Mouse (Mus musculus): ENCODE measurements around the gene Ctsd. TPM values are rescaled to one million over a fixed set of nuclear protein-coding genes. Genes with fewer than 3 reads are reported as not detected.

The Ctsd gene
- total and polyA plus RNA-seq, 2 experiments from 2014 or later, result 484 to 1,105 TPM

DNA sequence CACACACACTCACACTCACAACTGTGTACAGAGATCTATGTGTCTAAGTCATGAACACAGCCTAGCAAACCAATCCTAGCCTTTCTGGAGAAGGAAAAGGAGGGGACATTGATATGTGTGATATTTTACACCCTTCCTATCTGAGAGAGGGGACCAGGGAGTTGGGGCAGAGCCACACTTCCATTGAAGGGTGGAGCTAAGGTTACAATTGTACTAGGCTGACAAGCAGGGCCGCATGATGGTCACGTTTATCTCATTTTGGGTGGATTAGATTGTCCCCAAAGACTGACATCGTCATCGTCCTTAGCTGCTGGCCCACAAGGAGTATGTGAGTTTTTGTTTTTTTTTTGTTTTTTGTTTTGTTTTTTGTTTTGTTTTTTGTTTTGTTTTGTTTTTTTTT lies 56.6 kb downstream of the Ctsd start:
- Histone ChIP-seq H3K4me1 (ENCODE audit: control insufficient read depth, insufficient read depth) (peaks cover 20% of the 10 kb centered on the region), H3K9ac (replicated peaks; ENCODE audit: low read depth, low read length) (no peak overlapping the region), H3K36me3 (replicated peaks; ENCODE audit: control insufficient read depth, insufficient read depth, low read length) (no peaks in the 10 kb centered on the region), H3K27ac (ENCODE audit: low read depth) (peak overlapping the region; percentile 87), H3K9me3 (replicated peaks; ENCODE audit: control insufficient read depth, low read length) (no peaks in the 10 kb centered on the region), H3K4me2 (ENCODE audit: low read depth, low read length) (no peak overlapping the region), H3K4me3 (ENCODE audit: low read depth, low read length) (no peak overlapping the region), H3K27me3 (ENCODE audit: control insufficient read depth, insufficient read depth, low read length) (no peaks in the 10 kb centered on the region)
- ATAC-seq (ENCODE audit: insufficient read depth, low read depth), result no peak
- TF ChIP-seq CTCF (IDR thresholded peaks at IDR 0.05; ENCODE audit: low read depth) (no peak), EP300 (IDR thresholded peaks at IDR 0.05; ENCODE audit: low read depth) (no peak)
- no peak for DNase-seq (ENCODE audit: low spot score)
- 72% methylated on average over 4 of the region's 4 CpGs for WGBS

DNA sequence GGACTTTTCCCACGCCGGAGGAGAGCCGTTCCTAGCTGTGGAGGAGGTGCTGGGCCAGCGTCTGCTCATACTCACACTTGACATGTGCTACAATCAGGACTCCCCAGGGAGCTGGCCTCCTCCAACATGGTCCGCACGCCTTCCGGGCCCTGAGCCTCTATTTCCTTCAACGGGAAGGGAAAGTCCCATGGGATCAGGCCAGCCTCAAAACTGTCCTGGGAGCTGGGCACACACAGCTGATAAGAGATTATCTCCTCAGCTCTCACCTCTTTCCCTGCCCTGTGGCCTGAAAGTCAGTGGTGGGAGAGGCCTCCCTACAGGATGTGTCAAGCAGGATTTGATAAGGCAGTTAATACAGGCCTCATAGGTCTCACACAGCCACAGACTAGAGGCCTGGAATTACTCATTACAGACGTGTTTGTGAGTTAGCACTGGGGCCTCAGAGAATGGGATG lies 57.5 kb downstream of the Ctsd start:
- Histone ChIP-seq H3K36me3 (replicated peaks; ENCODE audit: control insufficient read depth, insufficient read depth, low read length) (no peaks in the 10 kb centered on the region), H3K27me3 (ENCODE audit: control insufficient read depth, insufficient read depth, low read length) (no peaks in the 10 kb centered on the region), H3K4me2 (ENCODE audit: low read depth, low read length) (no peak overlapping the region), H3K9ac (replicated peaks; ENCODE audit: low read depth, low read length) (no peak overlapping the region), H3K4me1 (ENCODE audit: control insufficient read depth, insufficient read depth) (peaks cover 20% of the 10 kb centered on the region), H3K9me3 (replicated peaks; ENCODE audit: control insufficient read depth, low read length) (no peaks in the 10 kb centered on the region), H3K4me3 (ENCODE audit: low read depth, low read length) (no peak overlapping the region), H3K27ac (ENCODE audit: low read depth) (peak overlapping the region; percentile 87)
- TF ChIP-seq EP300 (IDR thresholded peaks at IDR 0.05; ENCODE audit: low read depth), result peak; percentile 95
- TF ChIP-seq CTCF (IDR thresholded peaks at IDR 0.05; ENCODE audit: low read depth), result no peak
- ATAC-seq (ENCODE audit: insufficient read depth, low read depth) (peak; percentile 88), DNase-seq (ENCODE audit: low spot score) (peak; percentile 92)
- 5% methylated on average over 9 of the region's 9 CpGs for WGBS

GRCm38 (mm10) chr7:142328507-142328906 lies 59.3 kb downstream of the Ctsd start:
- WGBS, result 75% methylated on average over 3 of the region's 3 CpGs
- ATAC-seq (ENCODE audit: insufficient read depth, low read depth) (no peak), DNase-seq (ENCODE audit: low spot score) (no peak)
- H3K4me2 ChIP-seq (ENCODE audit: low read depth, low read length), result no peak overlapping the region
- no peak for TF ChIP-seq EP300 (IDR thresholded peaks at IDR 0.05; ENCODE audit: low read depth)
- TF ChIP-seq CTCF (IDR thresholded peaks at IDR 0.05; ENCODE audit: low read depth), result no peak
- H3K27ac ChIP-seq (ENCODE audit: low read depth), result no peak overlapping the region
- no peaks in the 10 kb centered on the region for H3K36me3 ChIP-seq (replicated peaks; ENCODE audit: control insufficient read depth, insufficient read depth, low read length)
- H3K9ac ChIP-seq (replicated peaks; ENCODE audit: low read depth, low read length), result no peak overlapping the region
- no peaks in the 10 kb centered on the region for H3K27me3 ChIP-seq (ENCODE audit: control insufficient read depth, insufficient read depth, low read length)
- H3K4me3 ChIP-seq (ENCODE audit: low read depth, low read length), result no peak overlapping the region
- H3K9me3 ChIP-seq (replicated peaks; ENCODE audit: control insufficient read depth, low read length), result no peaks in the 10 kb centered on the region
- peaks cover 20% of the 10 kb centered on the region for H3K4me1 ChIP-seq (ENCODE audit: control insufficient read depth, insufficient read depth)

DNA sequence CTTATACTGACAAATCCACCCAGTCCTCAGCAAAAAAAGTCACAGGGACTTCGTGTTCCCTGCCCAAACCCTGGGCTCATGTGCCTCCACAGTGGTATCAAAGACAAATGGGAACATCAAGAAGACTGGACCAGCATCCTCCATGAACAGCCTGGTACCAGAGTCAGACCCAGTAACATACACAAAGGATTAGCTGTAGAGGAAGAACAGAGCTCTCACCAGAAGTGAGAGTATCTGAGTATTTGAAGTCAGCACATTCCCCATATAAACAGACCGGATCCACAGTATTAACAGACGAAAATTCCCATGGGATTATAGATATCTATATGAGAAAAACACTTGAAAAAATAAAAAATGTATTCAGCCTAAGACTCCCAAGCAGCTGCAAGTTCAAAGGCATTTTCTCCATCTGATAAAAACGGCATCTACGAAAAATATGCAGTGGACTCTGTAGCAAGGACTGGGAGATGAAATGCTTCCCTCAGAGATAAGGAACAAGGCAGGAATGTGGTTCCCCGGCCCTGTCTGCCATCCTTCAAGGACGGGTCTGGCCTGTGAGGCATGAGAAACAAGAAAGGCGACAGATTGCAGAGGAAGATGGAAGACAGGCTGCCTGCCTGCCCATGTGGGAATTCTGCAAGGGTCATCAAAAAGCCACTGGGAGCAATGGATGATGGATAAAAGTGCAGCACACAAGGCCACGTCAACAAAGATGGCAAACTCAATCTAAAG lies 61.0 kb downstream of the Ctsd start:
- no peak overlapping the region for H3K27ac ChIP-seq (ENCODE audit: low read depth)
- H3K4me3 ChIP-seq (ENCODE audit: low read depth, low read length), result no peak overlapping the region
- H3K36me3 ChIP-seq (replicated peaks; ENCODE audit: control insufficient read depth, insufficient read depth, low read length), result no peaks in the 10 kb centered on the region
- no peak overlapping the region for H3K9ac ChIP-seq (replicated peaks; ENCODE audit: low read depth, low read length)
- no peak overlapping the region for H3K4me2 ChIP-seq (ENCODE audit: low read depth, low read length)
- no peak for ATAC-seq (ENCODE audit: insufficient read depth, low read depth)
- WGBS, result 39% methylated on average over 9 of the region's 9 CpGs
- H3K4me1 ChIP-seq (ENCODE audit: control insufficient read depth, insufficient read depth), result peaks cover 20% of the 10 kb centered on the region
- no peak for TF ChIP-seq CTCF (IDR thresholded peaks at IDR 0.05; ENCODE audit: low read depth)
- no peak for TF ChIP-seq EP300 (IDR thresholded peaks at IDR 0.05; ENCODE audit: low read depth)
- H3K27me3 ChIP-seq (ENCODE audit: control insufficient read depth, insufficient read depth, low read length), result no peaks in the 10 kb centered on the region
- no peaks in the 10 kb centered on the region for H3K9me3 ChIP-seq (replicated peaks; ENCODE audit: control insufficient read depth, low read length)
- no peak for DNase-seq (ENCODE audit: low spot score)

Other genes with a start within 250 kb of the Ctsd start
- not detected in 2 replicates for gene Gm45337, start 243.4 kb downstream of the Ctsd start, total RNA-seq (2014; rRNA removed; ENCODE audit: low replicate concordance)
- gene Gm45337, start 243.4 kb downstream of the Ctsd start, polyA plus RNA-seq (2015; fragmentation: Nextera tagmentation; extraction: Ambion mirVana), result not detected in 2 replicates
- gene Gm29735, start 230.9 kb downstream of the Ctsd start, total RNA-seq (2014; rRNA removed; ENCODE audit: low replicate concordance), result not detected in 2 replicates
- not detected in 2 replicates for gene Gm29735, start 230.9 kb downstream of the Ctsd start, polyA plus RNA-seq (2015; fragmentation: Nextera tagmentation; extraction: Ambion mirVana)
- not detected in 2 replicates for gene Gm4553, start 222.3 kb downstream of the Ctsd start, total RNA-seq (2014; rRNA removed; ENCODE audit: low replicate concordance)
- not detected in 2 replicates for gene Gm4553, start 222.3 kb downstream of the Ctsd start, polyA plus RNA-seq (2015; fragmentation: Nextera tagmentation; extraction: Ambion mirVana)
- not detected in 2 replicates for gene Krtap5-2, start 212.0 kb downstream of the Ctsd start, total RNA-seq (2014; rRNA removed; ENCODE audit: low replicate concordance)
- not detected in 2 replicates for gene Krtap5-2, start 212.0 kb downstream of the Ctsd start, polyA plus RNA-seq (2015; fragmentation: Nextera tagmentation; extraction: Ambion mirVana)
- not detected in 2 replicates for gene Gm10153, start 197.6 kb downstream of the Ctsd start, total RNA-seq (2014; rRNA removed; ENCODE audit: low replicate concordance)
- not detected in 2 replicates for gene Gm10153, start 197.6 kb downstream of the Ctsd start, polyA plus RNA-seq (2015; fragmentation: Nextera tagmentation; extraction: Ambion mirVana)
- not detected in 2 replicates for gene Krtap5-3, start 186.7 kb downstream of the Ctsd start, total RNA-seq (2014; rRNA removed; ENCODE audit: low replicate concordance)
- gene Krtap5-3, start 186.7 kb downstream of the Ctsd start, polyA plus RNA-seq (2015; fragmentation: Nextera tagmentation; extraction: Ambion mirVana), result not detected in 2 replicates
- not detected in 2 replicates for gene Gm7579, start 176.2 kb downstream of the Ctsd start, total RNA-seq (2014; rRNA removed; ENCODE audit: low replicate concordance)
- not detected in 2 replicates for gene Gm7579, start 176.2 kb downstream of the Ctsd start, polyA plus RNA-seq (2015; fragmentation: Nextera tagmentation; extraction: Ambion mirVana)
- not detected in 2 replicates for gene Krtap5-5, start 158.1 kb downstream of the Ctsd start, total RNA-seq (2014; rRNA removed; ENCODE audit: low replicate concordance)
- not detected in 2 replicates for gene Krtap5-5, start 158.1 kb downstream of the Ctsd start, polyA plus RNA-seq (2015; fragmentation: Nextera tagmentation; extraction: Ambion mirVana)
- not detected in 2 replicates for gene Gm40460, start 147.0 kb downstream of the Ctsd start, total RNA-seq (2014; rRNA removed; ENCODE audit: low replicate concordance)
- gene Gm40460, start 147.0 kb downstream of the Ctsd start, polyA plus RNA-seq (2015; fragmentation: Nextera tagmentation; extraction: Ambion mirVana), result not detected in 2 replicates
- gene Gm2431, start 129.7 kb downstream of the Ctsd start, total RNA-seq (2014; rRNA removed; ENCODE audit: low replicate concordance), result not detected in 2 replicates
- not detected in 2 replicates for gene Gm2431, start 129.7 kb downstream of the Ctsd start, polyA plus RNA-seq (2015; fragmentation: Nextera tagmentation; extraction: Ambion mirVana)
- not detected in 2 replicates for gene Gm4559, start 113.7 kb downstream of the Ctsd start, total RNA-seq (2014; rRNA removed; ENCODE audit: low replicate concordance)
- not detected in 2 replicates for gene Gm4559, start 113.7 kb downstream of the Ctsd start, polyA plus RNA-seq (2015; fragmentation: Nextera tagmentation; extraction: Ambion mirVana)
- gene Krtap5-1, start 90.9 kb downstream of the Ctsd start, total RNA-seq (2014; rRNA removed; ENCODE audit: low replicate concordance), result not detected in 2 replicates
- not detected in 2 replicates for gene Krtap5-1, start 90.9 kb downstream of the Ctsd start, polyA plus RNA-seq (2015; fragmentation: Nextera tagmentation; extraction: Ambion mirVana)
- gene Krtap5-4, start 84.5 kb downstream of the Ctsd start, total RNA-seq (2014; rRNA removed; ENCODE audit: low replicate concordance), result not detected in 2 replicates
- not detected in 2 replicates for gene Krtap5-4, start 84.5 kb downstream of the Ctsd start, polyA plus RNA-seq (2015; fragmentation: Nextera tagmentation; extraction: Ambion mirVana)
- gene Ifitm10, start 14.3 kb downstream of the Ctsd start, total RNA-seq (2014; rRNA removed; ENCODE audit: low replicate concordance), result 0.62 and 4.0 TPM in 2 replicates
- gene Ifitm10, start 14.3 kb downstream of the Ctsd start, polyA plus RNA-seq (2015; fragmentation: Nextera tagmentation; extraction: Ambion mirVana), result 3.4 and 3.9 TPM in 2 replicates
- not detected in 2 replicates for gene Gm49369, start 5.4 kb downstream of the Ctsd start, total RNA-seq (2014; rRNA removed; ENCODE audit: low replicate concordance)
- 0.85 TPM in 1 of 2 replicates, not detected in the other for gene Gm49369, start 5.4 kb downstream of the Ctsd start, polyA plus RNA-seq (2015; fragmentation: Nextera tagmentation; extraction: Ambion mirVana)
- gene Syt8, start 46.8 kb upstream of the Ctsd start, total RNA-seq (2014; rRNA removed; ENCODE audit: low replicate concordance), result 18.0 TPM in 1 of 2 replicates, not detected in the other
- 0.10 TPM in 1 of 2 replicates, not detected in the other for gene Syt8, start 46.8 kb upstream of the Ctsd start, polyA plus RNA-seq (2015; fragmentation: Nextera tagmentation; extraction: Ambion mirVana)
- not detected in 2 replicates for gene Tnni2, start 53.8 kb upstream of the Ctsd start, total RNA-seq (2014; rRNA removed; ENCODE audit: low replicate concordance)
- gene Tnni2, start 53.8 kb upstream of the Ctsd start, polyA plus RNA-seq (2015; fragmentation: Nextera tagmentation; extraction: Ambion mirVana), result 8.9 and 9.9 TPM in 2 replicates
- gene Lsp1, start 72.8 kb upstream of the Ctsd start, total RNA-seq (2014; rRNA removed; ENCODE audit: low replicate concordance), result 20.8 and 84.4 TPM in 2 replicates
- gene Lsp1, start 72.8 kb upstream of the Ctsd start, polyA plus RNA-seq (2015; fragmentation: Nextera tagmentation; extraction: Ambion mirVana), result 47.7 and 53.1 TPM in 2 replicates
- 0.73 and 11.0 TPM in 2 replicates for gene Tnnt3, start 110.8 kb upstream of the Ctsd start, total RNA-seq (2014; rRNA removed; ENCODE audit: low replicate concordance)
- gene Tnnt3, start 110.8 kb upstream of the Ctsd start, polyA plus RNA-seq (2015; fragmentation: Nextera tagmentation; extraction: Ambion mirVana), result 2.5 and 3.2 TPM in 2 replicates
- gene Mrpl23, start 144.6 kb upstream of the Ctsd start, total RNA-seq (2014; rRNA removed; ENCODE audit: low replicate concordance), result 87.2 and 90.9 TPM in 2 replicates
- 14.9 TPM in 2 replicates for gene Mrpl23, start 144.6 kb upstream of the Ctsd start, polyA plus RNA-seq (2015; fragmentation: Nextera tagmentation; extraction: Ambion mirVana)